Mouse (Mus musculus) thymus, postnatal 14 days (tissue): ENCODE results near the gene Dzip1l.
"Not testable (repeated sequence)": the region's sequence is repeated elsewhere in the genome, so short reads cannot be mapped to it uniquely, and the experiment has no call there.

Source experiments
- DNase-seq: peaks from one replicate; pipeline ENCODE4 v3.0.0; 2021

Gene Dzip1l

GRCm38 (mm10) chr9:99629281-99630011 lies at the start of gene Dzip1l:
Gene Dzip1l (plus strand): TSS chr9:99629496.
- DNase-seq: no peak

GRCm38 (mm10) chr9:99580655-99581054 lies 48.6 kb upstream of the Dzip1l start:
- peak; percentile 40 for DNase-seq

- peak; percentile 51 for DNase-seq
Observed at GRCm38 (mm10) chr9:99587505-99588202, 41.6 kb upstream of the Dzip1l start.

- DNase-seq: no peak
Observed at GRCm38 (mm10) chr9:99591144-99591543, 38.2 kb upstream of the Dzip1l start.

GRCm38 (mm10) chr9:99599127-99599526 lies 30.2 kb upstream of the Dzip1l start:
- not testable (repeated sequence) for DNase-seq

GRCm38 (mm10) chr9:99603566-99603965 lies 25.7 kb upstream of the Dzip1l start:
- no peak for DNase-seq

GRCm38 (mm10) chr9:99612202-99612601 lies 17.1 kb upstream of the Dzip1l start, which contains the start of gene A4gnt:
Gene A4gnt (plus strand): TSS chr9:99612502.
- DNase-seq: no peak

GRCm38 (mm10) chr9:99619688-99620087 lies 9.6 kb upstream of the Dzip1l start:
- DNase-seq: no peak

GRCm38 (mm10) chr9:99620196-99620595 lies 9.1 kb upstream of the Dzip1l start:
- DNase-seq: no peak

- no peak for DNase-seq
Observed at GRCm38 (mm10) chr9:99622034-99622433, 7.3 kb upstream of the Dzip1l start.

- DNase-seq: no peak
Observed at GRCm38 (mm10) chr9:99622966-99623365, 6.3 kb upstream of the Dzip1l start.

GRCm38 (mm10) chr9:99624117-99624516 lies 5.2 kb upstream of the Dzip1l start:
- DNase-seq: no peak

- DNase-seq: no peak
Observed at GRCm38 (mm10) chr9:99628581-99628980, 715 bp upstream of the Dzip1l start.

GRCm38 (mm10) chr9:99630071-99630470 lies 775 bp downstream of the Dzip1l start:
- DNase-seq: no peak

- no peak for DNase-seq
Observed at GRCm38 (mm10) chr9:99630528-99631125, 1.3 kb downstream of the Dzip1l start.

- no peak for DNase-seq
Observed at GRCm38 (mm10) chr9:99631781-99632180, 2.5 kb downstream of the Dzip1l start.

GRCm38 (mm10) chr9:99632264-99632663 lies 3.0 kb downstream of the Dzip1l start:
- DNase-seq: no peak

- DNase-seq: no peak
Observed at GRCm38 (mm10) chr9:99636776-99637175, 7.5 kb downstream of the Dzip1l start.

- no peak for DNase-seq
Observed at GRCm38 (mm10) chr9:99637227-99637626, 7.9 kb downstream of the Dzip1l start.

GRCm38 (mm10) chr9:99637736-99638135 lies 8.4 kb downstream of the Dzip1l start:
- no peak for DNase-seq

GRCm38 (mm10) chr9:99639957-99640356 lies 10.7 kb downstream of the Dzip1l start:
- DNase-seq: no peak

- no peak for DNase-seq
Observed at GRCm38 (mm10) chr9:99645416-99645815, 16.1 kb downstream of the Dzip1l start.

- no peak for DNase-seq
Observed at GRCm38 (mm10) chr9:99646102-99646501, 16.8 kb downstream of the Dzip1l start.

- no peak for DNase-seq
Observed at GRCm38 (mm10) chr9:99660756-99661155, 31.5 kb downstream of the Dzip1l start.
